12 mouse cellular contexts compared by ENCODE assay signal in genomic region chr2:52991688-52992194, GRCm38 (mm10).
DNase-seq lines count a peak whose midpoint lies in the region; ATAC-seq and TF ChIP-seq lines count a peak whose summit lies in the region.
"Had no signal": no experiment of that assay in that cellular context is flagged by ENCODE, and none has a peak within 500 bp of the region (broad histone marks: within the 10 kb centered on the region; RNA-seq: fewer than 3 reads in every experiment).

No protein-coding gene starts in this region.

- no peak overlapping the region for H3K4me2 ChIP-seq in forebrain, embryonic 16.5 days (ENCODE audit: low read length)
- H3K4me2 ChIP-seq in kidney, embryonic 16.5 days (replicated peaks; ENCODE audit: low read depth, low read length): 0 out of 2 replicates have a peak overlapping the region, but pooled peaks have one; percentile 1
- H3K4me2 ChIP-seq in limb, embryonic 14.5 days (replicated peaks; ENCODE audit: low read depth, low read length, severe bottlenecking): no peak overlapping the region

- 70% methylated on average over 5 of the region's 5 CpGs for WGBS in forebrain, embryonic 10.5 days
- 94% methylated on average over 5 of the region's 5 CpGs for WGBS in forebrain, embryonic 16.5 days
- WGBS in kidney, embryonic 16.5 days: 33% methylated on average over 5 of the region's 5 CpGs
- WGBS in limb, embryonic 14.5 days: 80% methylated on average over 5 of the region's 5 CpGs

- no peak for DNase-seq in forebrain, embryonic 10.5 days (ENCODE audit: extremely low spot score, low spot score)
- DNase-seq in kidney, adult 11 months: no peak
- no peak for DNase-seq in limb, embryonic 14.5 days (ENCODE audit: low spot score)
- DNase-seq in right cerebral cortex, adult 2 months (ENCODE audit: low spot score in 2 of 2): no peak
- DNase-seq in right cerebral cortex, adult 18-20 months: no peak
- DNase-seq: adrenal gland, adult 8-10 months; liver; midbrain, embryonic 14.5 days; thymus, postnatal 36 days had no signal

- H3K9me3 ChIP-seq in forebrain, embryonic 10.5 days: no peaks in the 10 kb centered on the region
- no peaks in the 10 kb centered on the region for H3K9me3 ChIP-seq in forebrain, embryonic 16.5 days (ENCODE audit: control insufficient read depth, low read length)
- no peaks in the 10 kb centered on the region for H3K9me3 ChIP-seq in kidney, embryonic 16.5 days (ENCODE audit: low read length)
- no peaks in the 10 kb centered on the region for H3K9me3 ChIP-seq in limb, embryonic 14.5 days (ENCODE audit: control insufficient read depth, low read length)

- no peaks in the 10 kb centered on the region for H3K27me3 ChIP-seq in forebrain, embryonic 10.5 days (ENCODE audit: poor library complexity, severe bottlenecking)
- H3K27me3 ChIP-seq in forebrain, embryonic 16.5 days (replicated peaks; ENCODE audit: control insufficient read depth, insufficient read depth, low read length): no peaks in the 10 kb centered on the region
- H3K27me3 ChIP-seq in kidney, embryonic 16.5 days (ENCODE audit: insufficient read depth, low read length): no peaks in the 10 kb centered on the region
- no peaks in the 10 kb centered on the region for H3K27me3 ChIP-seq in limb, embryonic 14.5 days (ENCODE audit: control insufficient read depth, insufficient read depth, low read length)

- TF ChIP-seq CTCF in cortical plate, adult 2 months (IDR thresholded peaks at IDR 0.05; ENCODE audit: extremely low read depth, insufficient read depth, low read length): no peak

- H3K36me3 ChIP-seq in forebrain, embryonic 10.5 days (replicated peaks): 0 out of 2 replicates have a peak, but pooled peaks cover 4% of the 10 kb centered on the region
- H3K36me3 ChIP-seq in forebrain, embryonic 16.5 days (ENCODE audit: control insufficient read depth, insufficient read depth): no peaks in the 10 kb centered on the region
- no peaks in the 10 kb centered on the region for H3K36me3 ChIP-seq in kidney, embryonic 16.5 days (ENCODE audit: insufficient read depth, low read length)
- H3K36me3 ChIP-seq in limb, embryonic 14.5 days (ENCODE audit: control insufficient read depth, insufficient read depth, low read length): no peaks in the 10 kb centered on the region

- H3K9ac ChIP-seq in forebrain, embryonic 16.5 days (replicated peaks; ENCODE audit: low read depth, low read length): no peak overlapping the region
- H3K9ac ChIP-seq in kidney, embryonic 16.5 days (replicated peaks; ENCODE audit: low read length): 0 out of 2 replicates have a peak overlapping the region, but pooled peaks have one; percentile 24
- peak overlapping the region; percentile 18; the same call in 1 of the 2 replicates for H3K9ac ChIP-seq in limb, embryonic 14.5 days (ENCODE audit: low read depth, low read length, severe bottlenecking)

- no peak overlapping the region for H3K4me3 ChIP-seq in forebrain, embryonic 10.5 days
- no peak overlapping the region for H3K4me3 ChIP-seq in forebrain, embryonic 16.5 days (replicated peaks; ENCODE audit: low read length)
- no peak overlapping the region for H3K4me3 ChIP-seq in kidney, embryonic 16.5 days (ENCODE audit: low read length)
- no peak overlapping the region for H3K4me3 ChIP-seq in cortical plate, adult 2 months (ENCODE audit: insufficient read depth, low read length)
- no peak overlapping the region for H3K4me3 ChIP-seq in limb, embryonic 14.5 days (replicated peaks; ENCODE audit: low read length)

- 0 out of 2 replicates have a peak overlapping the region, but pooled peaks have one; percentile 6 for H3K27ac ChIP-seq in forebrain, embryonic 10.5 days
- H3K27ac ChIP-seq in forebrain, embryonic 16.5 days (ENCODE audit: low read length): no peak overlapping the region
- peak overlapping the region; percentile 72; the same call in 1 of the 2 replicates for H3K27ac ChIP-seq in kidney, embryonic 16.5 days (ENCODE audit: low read length)
- H3K27ac ChIP-seq in cortical plate, adult 2 months (ENCODE audit: insufficient read depth, low read length): peak overlapping the region; percentile 48; the same call in 1 of the 2 replicates
- peak overlapping the region; percentile 50; the same call in 1 of the 2 replicates for H3K27ac ChIP-seq in limb, embryonic 14.5 days (replicated peaks; ENCODE audit: low read depth, low read length)

- no peak for TF ChIP-seq POLR2A in cortical plate, adult 2 months (IDR thresholded peaks at IDR 0.05; ENCODE audit: extremely low read depth, insufficient read depth, low read length)
- TF ChIP-seq POLR2A in limb, embryonic 14.5 days (IDR thresholded peaks at IDR 0.05; ENCODE audit: borderline replicate concordance, extremely low read depth, insufficient read depth, insufficient read length): no peak

- peaks cover 22% of the 10 kb centered on the region for H3K4me1 ChIP-seq in forebrain, embryonic 10.5 days
- peaks cover 5% of the 10 kb centered on the region for H3K4me1 ChIP-seq in forebrain, embryonic 16.5 days (replicated peaks; ENCODE audit: control insufficient read depth, insufficient read depth, low read length)
- H3K4me1 ChIP-seq in kidney, embryonic 16.5 days (ENCODE audit: insufficient read depth, low read length): peaks cover 29% of the 10 kb centered on the region
- peaks cover 6% of the 10 kb centered on the region for H3K4me1 ChIP-seq in cortical plate, adult 2 months (ENCODE audit: control insufficient read depth, insufficient read depth, low read length)
- peaks cover 12% of the 10 kb centered on the region for H3K4me1 ChIP-seq in limb, embryonic 14.5 days (ENCODE audit: control insufficient read depth, insufficient read depth, low read length)

- no peak for ATAC-seq in forebrain, embryonic 16.5 days
- 0 out of 2 replicates have a peak, but pooled peaks have one; percentile 10 for ATAC-seq in kidney, embryonic 16.5 days (ENCODE audit: low FRiP score, low TSS enrichment)
- ATAC-seq in limb, embryonic 14.5 days (ENCODE audit: low FRiP score, low read depth): no peak
